In genomic region chr1:51758326-51759109, GRCm38 (mm10) we compare ENCODE assay signal across 13 mouse cellular contexts.
DNase-seq lines count a peak whose midpoint lies in the region; ATAC-seq and TF ChIP-seq lines count a peak whose summit lies in the region.
"Had no signal": no experiment of that assay in that cellular context is flagged by ENCODE, and none has a peak within 500 bp of the region (broad histone marks: within the 10 kb centered on the region; RNA-seq: fewer than 3 reads in every experiment).

No protein-coding gene starts in this region.

- no peak overlapping the region for H3K4me2 ChIP-seq in forebrain, embryonic 15.5 days (replicated peaks)
- H3K4me2 ChIP-seq: lung, embryonic 15.5 days had no signal

- no peak for ATAC-seq in forebrain, embryonic 15.5 days (replicated peaks)
- ATAC-seq: activated CD4-positive, CD25-positive, alpha-beta regulatory T cell, adult 4 months had no signal

- H3K36me3 ChIP-seq in heart, adult 2 months (ENCODE audit: control insufficient read depth, insufficient read depth, low read length): peaks cover 7% of the 10 kb centered on the region
- H3K36me3 ChIP-seq in forebrain, embryonic 15.5 days: peaks cover 52% of the 10 kb centered on the region

- TF ChIP-seq CTCF in heart, adult 2 months (IDR thresholded peaks at IDR 0.05): no peak

- peak overlapping the region; percentile 53; the same call in 1 of the 2 replicates for H3K9ac ChIP-seq in heart, adult 2 months (ENCODE audit: low read depth, low read length)
- no peak overlapping the region for H3K9ac ChIP-seq in forebrain, embryonic 15.5 days (replicated peaks)
- H3K9ac ChIP-seq: lung, embryonic 15.5 days had no signal

- TF ChIP-seq POLR2A in heart, adult 2 months (IDR thresholded peaks at IDR 0.05; ENCODE audit: insufficient read depth, low read depth, low read length): no peak

- WGBS in heart, adult 2 months: 69% methylated on average over 15 of the region's 15 CpGs
- 70% methylated on average over 15 of the region's 15 CpGs for WGBS in forebrain, embryonic 15.5 days

- H3K79me2 ChIP-seq in heart, adult 2 months (replicated peaks; ENCODE audit: control insufficient read depth, insufficient read depth, low read length): no peaks in the 10 kb centered on the region

- no peak overlapping the region for H3K4me3 ChIP-seq in heart, adult 2 months
- no peak overlapping the region for H3K4me3 ChIP-seq in forebrain, embryonic 15.5 days
- H3K4me3 ChIP-seq: lung, embryonic 15.5 days; myocyte had no signal

- no peak overlapping the region; the same call in 1 of the 2 replicates for H3K27ac ChIP-seq in heart, adult 2 months
- no peak overlapping the region for H3K27ac ChIP-seq in forebrain, embryonic 15.5 days (replicated peaks)
- H3K27ac ChIP-seq: lung, embryonic 15.5 days had no signal

- TF ChIP-seq EP300 in heart, adult 2 months (IDR thresholded peaks at IDR 0.05; ENCODE audit: insufficient read depth, low read depth, low read length): 0 out of 2 replicates have a peak, but pooled peaks have one; percentile 17

- intact Hi-C loops in heart, adult 2 months (cut with DNase I): no loop called here
- intact Hi-C loops in heart, postnatal 14 days (cut with DNase I): no loop called here

- peak in 1 of 2 experiments; percentile 13 for DNase-seq in heart, adult 2 months
- DNase-seq in heart, postnatal 14 days: no peak
- peak; percentile 30 for DNase-seq in testis, postnatal 10 days (ENCODE audit: low spot score)
- no peak for DNase-seq in testis, postnatal 14 days (ENCODE audit: low spot score)
- peak; percentile 58 to 60 for DNase-seq in left cerebral cortex, adult 9 months (ENCODE audit: low spot score in 2 of 2)
- no peak for DNase-seq in spleen, postnatal 14 days (ENCODE audit: low spot score in 2 of 2)
- DNase-seq in lung, postnatal 36 days: no peak
- DNase-seq: gastrocnemius, postnatal 10 days; heart, postnatal 10 days had no signal

- H3K4me1 ChIP-seq in heart, adult 2 months (ENCODE audit: control insufficient read depth, insufficient read depth, low read length): peaks cover 1% of the 10 kb centered on the region; the same call in 1 of the 2 replicates
- H3K4me1 ChIP-seq in forebrain, embryonic 15.5 days: no peaks in the 10 kb centered on the region
- H3K4me1 ChIP-seq: lung, embryonic 15.5 days had no signal

- H3K9me3 ChIP-seq in forebrain, embryonic 15.5 days: no peaks in the 10 kb centered on the region
- H3K9me3 ChIP-seq: lung, embryonic 15.5 days had no signal

- no peaks in the 10 kb centered on the region for H3K27me3 ChIP-seq in heart, adult 2 months (ENCODE audit: control insufficient read depth, insufficient read depth, low read length)
- H3K27me3 ChIP-seq in forebrain, embryonic 15.5 days: no peaks in the 10 kb centered on the region
- H3K27me3 ChIP-seq: lung, embryonic 15.5 days had no signal

Comparison
In these comparisons a context has a peak if more than half of its experiments do, and no peak if none do; other contexts are left out.
1. DNase-seq: peak in testis, postnatal 10 days (single experiment) and left cerebral cortex, adult 9 months (2 of 2); none in heart, postnatal 14 days (0 of 2), testis, postnatal 14 days (single experiment), spleen, postnatal 14 days (0 of 2) and lung, postnatal 36 days (single experiment).